Mouse (Mus musculus) myocyte (in vitro differentiated cells): ENCODE results near the gene Adgrl2. TPM values are rescaled to one million over a fixed set of nuclear protein-coding genes. Genes with fewer than 3 reads are reported as not detected.

Experiments
- H3K27me3 ChIP-seq: one replicate; pipeline ENCODE4 v1.6.1; 2011; ENCODE audit not compliant: control insufficient read depth, insufficient read depth, insufficient read length
- H3K36me3 ChIP-seq: one replicate; pipeline ENCODE4 v1.6.1; 2011; ENCODE audit not compliant: control insufficient read depth, insufficient read depth
- H3K4me2 ChIP-seq: one replicate; pipeline ENCODE4 v1.6.1; 2011; ENCODE audit warnings: low read depth, control low read depth
- H3K4me3 ChIP-seq: one replicate; pipeline ENCODE4 v1.5.1; 2011; ENCODE audit warnings: mild to moderate bottlenecking, control low read depth, moderate library complexity
- H3K79me2 ChIP-seq: one replicate; pipeline ENCODE4 v1.6.1; 2011; ENCODE audit not compliant: control insufficient read depth, insufficient read depth
- H3ac ChIP-seq: one replicate; pipeline ENCODE4 v1.6.1; 2011; ENCODE audit not compliant: control insufficient read depth, insufficient read length
- CEBPB ChIP-seq: IDR thresholded peaks from 2 replicates; pipeline ENCODE4 v1.6.1; 2011; ENCODE audit warnings: mild to moderate bottlenecking, moderate library complexity; ENCODE audit not compliant: poor library complexity, insufficient read depth, severe bottlenecking
- E2F4 ChIP-seq: IDR thresholded peaks from one replicate; pipeline ENCODE4 v1.6.1; 2011; ENCODE audit warnings: mild to moderate bottlenecking, control low read depth, moderate library complexity; ENCODE audit not compliant: insufficient read depth
- MAX ChIP-seq: IDR thresholded peaks from one replicate; pipeline ENCODE4 v1.6.1; 2011; ENCODE audit warnings: low read depth, mild to moderate bottlenecking, control low read depth
- MYOD1 ChIP-seq, 3 experiments: IDR thresholded peaks; one replicate each; pipeline ENCODE4 v1.6.1; 2011; ENCODE audit warnings: control low read depth in 2 of 3, low read depth in 2 of 3, mild to moderate bottlenecking in 2 of 3, moderate library complexity in 1 of 3; ENCODE audit not compliant: insufficient read length in 2 of 3, control insufficient read depth in 1 of 3
- MYOG ChIP-seq, 3 experiments: IDR thresholded peaks; one replicate each; pipeline ENCODE4 v1.6.1; 2011; ENCODE audit warnings: control low read depth in 2 of 3, low read depth in 2 of 3, mild to moderate bottlenecking in 2 of 3; ENCODE audit not compliant: insufficient read length in 2 of 3, control insufficient read depth in 1 of 3, insufficient read depth in 1 of 3
- POLR2A ChIP-seq: IDR thresholded peaks from one replicate; pipeline ENCODE4 v1.6.1; 2011; ENCODE audit warnings: low read depth, mild to moderate bottlenecking, control low read depth, moderate library complexity; ENCODE audit not compliant: insufficient read length
- POLR2AphosphoS2 ChIP-seq: IDR thresholded peaks from one replicate; pipeline ENCODE4 v1.6.1; 2011; ENCODE audit warnings: low read depth, control low read depth; ENCODE audit not compliant: insufficient read length
- REST ChIP-seq: IDR thresholded peaks from one replicate; pipeline ENCODE4 v1.6.1; 2011; ENCODE audit warnings: mild to moderate bottlenecking, control low read depth, moderate library complexity; ENCODE audit not compliant: insufficient read depth, insufficient read length
- SRF ChIP-seq: IDR thresholded peaks from one replicate; pipeline ENCODE4 v1.6.1; 2011; ENCODE audit warnings: low read depth; ENCODE audit not compliant: control insufficient read depth, insufficient read length
- TCF12 ChIP-seq: IDR thresholded peaks from one replicate; pipeline ENCODE4 v1.6.1; 2011; ENCODE audit warnings: mild to moderate bottlenecking, control low read depth; ENCODE audit not compliant: poor library complexity, insufficient read depth, severe bottlenecking
- TCF3 ChIP-seq: IDR thresholded peaks from one replicate; pipeline ENCODE4 v1.6.1; 2011; ENCODE audit warnings: low read depth, control low read depth; ENCODE audit not compliant: insufficient read length
- USF1 ChIP-seq: IDR thresholded peaks from one replicate; pipeline ENCODE4 v1.6.1; 2011; ENCODE audit warnings: low read depth, mild to moderate bottlenecking, control low read depth, moderate library complexity
- polyA plus RNA-seq: library from polyadenylated mRNA; unstranded; fragments of >200 nt; fragmentation: generic; extraction: Trizol; gene quantifications from one replicate; pipeline ENCODE4 v1.2.1, GENCODE M21; 2012; ENCODE audit warnings: missing spikeins

Gene Adgrl2
- polyA plus RNA-seq, 1 experiment: 11.7 TPM

DNA sequence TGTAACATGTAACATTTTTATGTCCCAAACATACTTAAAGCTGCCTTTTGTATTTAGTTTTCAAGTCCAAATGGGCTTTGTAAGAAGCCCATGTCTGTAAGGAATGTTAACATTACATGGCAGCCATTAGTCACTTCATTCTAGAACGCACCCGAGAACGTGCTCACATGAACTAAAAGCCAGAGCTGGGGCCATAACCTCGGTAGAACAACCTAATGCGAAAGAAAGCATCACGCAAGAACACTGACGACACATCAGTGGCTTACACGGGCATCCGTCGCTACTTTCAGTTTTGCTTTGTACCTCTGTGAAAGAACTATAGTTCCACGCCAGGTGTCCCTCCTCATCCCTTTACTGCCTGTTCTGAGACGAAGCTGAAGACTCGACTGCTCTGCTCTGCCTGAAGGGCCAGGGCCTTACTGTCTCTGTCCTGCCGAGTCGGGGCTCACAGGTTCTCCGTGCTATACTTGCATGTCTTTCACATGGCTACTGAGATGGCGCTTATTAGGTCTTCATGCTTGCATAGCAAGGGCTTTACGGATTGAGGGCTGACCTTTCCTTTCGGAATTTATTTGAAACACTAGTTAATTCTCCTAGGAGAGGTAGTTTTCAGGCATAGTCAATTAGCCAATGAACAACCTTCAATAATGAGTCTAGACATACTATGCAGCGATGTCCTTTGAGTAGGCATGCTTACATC lies 157.1 kb downstream of the Adgrl2 start:
- Histone ChIP-seq H3K27me3 (no peaks in the 10 kb centered on the region), H3ac (no peak overlapping the region), H3K36me3 (peaks cover 7% of the 10 kb centered on the region), H3K79me2 (no peaks in the 10 kb centered on the region), H3K4me2 (no peak overlapping the region), H3K4me3 (no peak overlapping the region)
- TF ChIP-seq E2F4 (no peak), MYOD1 (IDR thresholded peaks at IDR 0.05; ENCODE audit: control insufficient read depth in 1 of 3, insufficient read length in 2 of 3, low read depth in 2 of 3) (no peak), POLR2AphosphoS2 (no peak), CEBPB (no peak), SRF (no peak), MYOG (IDR thresholded peaks at IDR 0.05; ENCODE audit: control insufficient read depth in 1 of 3, insufficient read depth in 1 of 3, insufficient read length in 2 of 3, low read depth in 2 of 3) (no peak), MAX (no peak), REST (no peak), TCF12 (no peak), USF1 (no peak)

DNA sequence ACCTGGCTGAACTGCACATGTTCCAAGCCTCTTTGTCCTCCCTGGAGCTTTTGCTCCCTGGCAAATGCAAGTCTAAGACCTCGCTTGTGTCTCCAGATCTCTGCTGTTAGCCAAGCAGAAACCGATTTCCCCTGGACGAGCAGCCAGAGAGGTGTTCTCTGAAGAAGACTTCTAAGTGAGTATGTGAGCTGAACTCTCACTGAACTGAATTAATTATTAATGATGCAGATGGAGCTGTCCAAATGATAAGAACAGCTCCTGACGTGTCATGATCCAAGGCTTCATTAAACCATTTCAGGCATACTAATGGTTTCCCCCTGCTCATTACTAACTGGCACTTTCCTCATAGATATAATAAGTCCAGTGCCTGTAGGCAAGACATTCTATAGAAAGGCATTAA lies 158.4 kb downstream of the Adgrl2 start:
- TF ChIP-seq E2F4 (no peak), REST (no peak), TCF12 (no peak), CEBPB (no peak), MYOG (IDR thresholded peaks at IDR 0.05; ENCODE audit: control insufficient read depth in 1 of 3, insufficient read depth in 1 of 3, insufficient read length in 2 of 3, low read depth in 2 of 3) (no peak)
- H3K79me2 ChIP-seq: no peaks in the 10 kb centered on the region
- H3K4me3 ChIP-seq: no peak overlapping the region
- H3K27me3 ChIP-seq: no peaks in the 10 kb centered on the region
- no peak overlapping the region for H3K4me2 ChIP-seq
- peaks cover 7% of the 10 kb centered on the region for H3K36me3 ChIP-seq
- H3ac ChIP-seq: no peak overlapping the region

DNA sequence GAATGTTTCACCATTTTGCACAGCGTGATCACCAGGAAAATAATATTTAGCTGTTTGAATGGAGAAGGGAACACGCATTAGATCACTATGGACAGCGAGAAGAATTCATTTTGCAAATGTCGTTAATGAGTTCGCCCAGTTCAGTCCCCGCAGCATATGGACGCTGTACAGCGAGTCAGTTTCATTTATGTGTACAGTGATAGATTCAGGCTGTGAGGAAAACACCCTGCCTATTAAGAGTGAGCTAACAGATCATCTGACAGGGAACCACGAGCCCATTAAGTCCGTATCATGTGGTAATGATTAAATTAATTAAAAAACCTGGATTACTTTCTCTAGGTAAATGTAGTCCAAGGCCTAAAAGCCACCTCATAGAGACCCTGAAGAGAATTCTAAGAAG lies 161.8 kb downstream of the Adgrl2 start:
- Histone ChIP-seq H3K4me3 (no peak overlapping the region), H3K36me3 (peaks cover 12% of the 10 kb centered on the region), H3K27me3 (no peaks in the 10 kb centered on the region), H3ac (no peak overlapping the region), H3K4me2 (no peak overlapping the region), H3K79me2 (no peaks in the 10 kb centered on the region)
- TF ChIP-seq CEBPB (no peak), E2F4 (no peak), TCF3 (no peak), TCF12 (no peak), USF1 (no peak), SRF (no peak), MYOG (IDR thresholded peaks at IDR 0.05; ENCODE audit: control insufficient read depth in 1 of 3, insufficient read depth in 1 of 3, insufficient read length in 2 of 3, low read depth in 2 of 3) (no peak), MAX (no peak), MYOD1 (IDR thresholded peaks at IDR 0.05; ENCODE audit: control insufficient read depth in 1 of 3, insufficient read length in 2 of 3, low read depth in 2 of 3) (no peak), POLR2AphosphoS2 (no peak), POLR2A (no peak), REST (no peak)

DNA sequence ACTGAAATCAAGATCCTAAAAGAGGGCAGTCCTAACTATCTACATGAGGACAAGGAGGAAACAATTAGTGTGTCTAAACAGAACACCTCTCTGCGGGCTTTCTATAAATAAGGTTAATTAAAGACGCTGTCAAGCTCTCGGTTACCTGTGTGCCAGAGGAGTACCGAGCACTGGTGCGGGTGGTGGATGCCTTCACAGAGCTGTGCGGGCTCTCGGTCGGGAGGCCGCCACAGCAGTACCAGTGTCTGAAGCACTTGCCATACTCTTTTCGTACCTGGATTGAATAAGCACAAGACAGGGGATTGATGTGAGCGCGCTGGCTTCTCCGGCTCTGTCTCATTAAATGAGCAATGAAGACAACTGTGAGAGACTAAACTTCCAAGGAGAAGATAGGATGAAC lies 166.8 kb downstream of the Adgrl2 start:
- no peak overlapping the region for H3K4me3 ChIP-seq
- H3K79me2 ChIP-seq: no peaks in the 10 kb centered on the region
- H3K36me3 ChIP-seq: peaks cover 8% of the 10 kb centered on the region
- H3K4me2 ChIP-seq: no peak overlapping the region
- no peak for TF ChIP-seq REST
- TF ChIP-seq MYOG (IDR thresholded peaks at IDR 0.05; ENCODE audit: control insufficient read depth in 1 of 3, insufficient read depth in 1 of 3, insufficient read length in 2 of 3, low read depth in 2 of 3): no peak
- TF ChIP-seq TCF3: no peak
- TF ChIP-seq USF1: no peak
- no peak for TF ChIP-seq E2F4
- no peak for TF ChIP-seq TCF12
- TF ChIP-seq SRF: no peak
- TF ChIP-seq POLR2AphosphoS2: no peak
- TF ChIP-seq CEBPB: no peak
- TF ChIP-seq MYOD1 (IDR thresholded peaks at IDR 0.05; ENCODE audit: control insufficient read depth in 1 of 3, insufficient read length in 2 of 3, low read depth in 2 of 3): no peak
- no peak for TF ChIP-seq POLR2A
- TF ChIP-seq MAX: no peak
- H3ac ChIP-seq: no peak overlapping the region
- no peaks in the 10 kb centered on the region for H3K27me3 ChIP-seq

DNA sequence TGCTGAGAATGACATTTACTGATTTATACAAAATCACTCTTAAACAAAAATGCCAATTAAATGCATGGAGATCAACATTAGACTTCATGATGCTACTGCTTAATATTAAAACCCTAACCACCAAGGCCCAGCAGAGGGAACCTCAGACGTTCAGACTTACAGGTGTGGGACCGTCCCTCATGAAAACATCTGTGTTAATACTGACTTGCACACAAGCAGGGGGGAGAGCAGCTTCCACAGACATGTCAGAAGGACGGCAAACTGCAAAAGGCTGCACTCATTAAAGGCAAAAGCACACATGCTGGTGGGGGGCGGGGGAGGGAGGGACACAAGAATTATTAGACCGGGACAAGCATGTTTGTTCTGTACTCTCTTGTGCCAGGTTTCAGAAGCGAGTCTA lies 168.7 kb downstream of the Adgrl2 start:
- no peak overlapping the region for H3K4me3 ChIP-seq
- peaks cover 8% of the 10 kb centered on the region for H3K36me3 ChIP-seq
- no peak overlapping the region for H3ac ChIP-seq
- no peaks in the 10 kb centered on the region for H3K79me2 ChIP-seq
- H3K4me2 ChIP-seq: no peak overlapping the region
- TF ChIP-seq TCF12 (no peak), SRF (no peak), USF1 (no peak), POLR2A (no peak), E2F4 (no peak), REST (no peak), MYOD1 (IDR thresholded peaks at IDR 0.05; ENCODE audit: control insufficient read depth in 1 of 3, insufficient read length in 2 of 3, low read depth in 2 of 3) (no peak), MYOG (IDR thresholded peaks at IDR 0.05; ENCODE audit: control insufficient read depth in 1 of 3, insufficient read depth in 1 of 3, insufficient read length in 2 of 3, low read depth in 2 of 3) (no peak), MAX (no peak), POLR2AphosphoS2 (no peak), CEBPB (no peak), TCF3 (no peak)
- H3K27me3 ChIP-seq: no peaks in the 10 kb centered on the region
